Mouse (Mus musculus) cerebellum, postnatal 4 days (tissue): Measurements from ENCODE around the gene Gm8890.
"Not testable (repeated sequence)": the region's sequence is repeated elsewhere in the genome, so short reads cannot be mapped to it uniquely, and the experiment has no call there.

Source experiments
- DNase-seq, 2 experiments: peaks; one replicate each; pipeline ENCODE4 v3.0.0; 2022; ENCODE audit warnings: low spot score in 2 of 2, mixed read lengths in 1 of 2

The Gm8890 gene

GRCm38 (mm10) chr5:11255733-11256132 is at the start of gene Gm8890:
Gene Gm8890 (plus strand): TSS chr5:11256033.
- not testable (repeated sequence) for DNase-seq

GRCm38 (mm10) chr5:11256221-11256620 is 388 bp downstream of the Gm8890 start:
- DNase-seq = not testable (repeated sequence)
